Mouse (Mus musculus) liver, embryonic 14.5 days (tissue): ENCODE measurements at regions not wholly inside any gene's neighbourhood (a gene's known extent, or its start where the extent isn't known, plus 50 kb on each side); places are given as distances from the start of the nearest gene placed in this dataset.

Source experiments
- CTCF ChIP-seq: IDR thresholded peaks from 2 replicates; pipeline ENCODE4 v1.5.1; 2016; ENCODE audit warnings: antibody characterized with exemption, low read depth, control low read depth
- EP300 ChIP-seq: IDR thresholded peaks from 2 replicates; pipeline ENCODE4 v1.6.1; 2016; ENCODE audit warnings: antibody characterized with exemption, low read depth

DNA sequence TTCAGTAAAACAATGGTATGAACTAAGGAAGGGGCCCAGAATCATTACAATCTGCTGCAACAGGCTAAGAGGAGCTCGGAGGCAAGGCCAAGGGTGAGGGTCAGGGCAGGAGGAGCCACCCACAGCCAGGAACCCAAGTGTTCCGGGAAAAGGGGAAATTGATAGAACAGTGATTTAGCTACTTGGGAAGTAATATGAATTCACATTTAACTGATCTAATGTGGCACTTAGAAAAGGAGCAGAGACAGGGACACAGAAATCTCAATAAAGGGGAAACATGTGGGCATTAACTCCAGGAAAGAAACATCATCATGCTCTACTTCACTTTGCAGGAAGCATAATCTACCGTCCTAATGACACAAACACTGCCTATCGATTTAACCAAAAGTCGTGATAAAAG lies 120.1 kb upstream of the Hs6st1 start:
- no peak for TF ChIP-seq CTCF
- no peak for TF ChIP-seq EP300
